Mouse (Mus musculus) heart, postnatal 36 days (tissue): Measurements from ENCODE around the gene Dap3. TPM values are rescaled to one million over a fixed set of nuclear protein-coding genes. Genes with fewer than 3 reads are reported as not detected.
"Not testable (repeated sequence)": the region's sequence is repeated elsewhere in the genome, so short reads cannot be mapped to it uniquely, and the experiment has no call there.

Experiments used
- DNase-seq, 2 experiments: peaks; one replicate each; pipeline ENCODE4 v3.0.0; 2021 to 2022
- intact Hi-C: fragments of 180-260 bp; cut with DNase I; formaldehyde crosslinking; loops from one replicate; pipeline ENCODE4 v1.15.1; 2025
- total RNA-seq, 2 experiments: library from RNA; stranded (reverse); gene quantifications; 2 replicates each; pipeline ENCODE4 v1.2.3; 2021

The Dap3 gene
- total RNA-seq = 100 to 1,000 TPM; 128 to 152 TPM

DNA sequence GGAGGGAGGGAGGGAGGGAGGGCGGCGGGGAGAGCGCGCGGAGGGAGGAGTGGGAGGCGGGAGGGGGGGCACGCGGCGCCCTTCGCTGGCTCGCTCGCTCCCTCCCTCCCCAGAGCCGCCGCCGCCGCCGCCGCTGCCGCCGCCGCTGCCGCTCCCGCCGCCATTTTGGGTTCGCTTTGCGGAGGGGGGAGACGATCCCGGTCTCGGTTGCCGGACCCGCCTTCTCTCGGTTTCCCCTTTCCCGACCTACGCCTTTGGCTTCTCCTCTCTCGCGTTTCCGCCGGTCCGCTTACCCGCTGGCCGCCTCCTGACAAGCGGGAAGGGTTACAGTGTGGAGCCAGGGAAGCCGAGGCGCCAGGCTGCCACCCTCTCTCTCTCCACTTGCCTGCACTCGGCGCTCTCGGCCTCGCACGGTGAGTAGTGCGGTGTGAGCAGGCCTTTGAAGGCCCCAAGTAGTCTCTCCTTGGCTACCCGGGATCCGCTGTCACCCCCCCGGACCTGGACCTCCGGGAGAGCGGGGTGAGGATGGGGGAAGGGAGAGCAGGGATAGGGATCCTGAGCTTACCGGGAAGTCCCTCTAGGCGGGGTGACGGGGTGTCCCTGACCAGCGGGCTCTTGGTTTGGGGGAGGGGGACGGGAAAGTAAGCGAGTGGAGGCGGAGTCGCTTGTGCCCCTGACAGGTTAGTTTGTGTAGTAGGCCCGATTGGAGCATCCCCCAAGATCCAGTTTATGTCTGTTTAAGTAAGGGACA lies at the start of gene Dap3, which contains the start of gene Ash1l:
TSS of gene Dap3 (minus strand) at position 606 of the 751 bp plus-strand sequence.
TSS of gene Ash1l (plus strand) at position 47 of the 751 bp plus-strand sequence.
- intact Hi-C loops = no loop called here
- peak; percentile 77 to 88 for DNase-seq

DNA sequence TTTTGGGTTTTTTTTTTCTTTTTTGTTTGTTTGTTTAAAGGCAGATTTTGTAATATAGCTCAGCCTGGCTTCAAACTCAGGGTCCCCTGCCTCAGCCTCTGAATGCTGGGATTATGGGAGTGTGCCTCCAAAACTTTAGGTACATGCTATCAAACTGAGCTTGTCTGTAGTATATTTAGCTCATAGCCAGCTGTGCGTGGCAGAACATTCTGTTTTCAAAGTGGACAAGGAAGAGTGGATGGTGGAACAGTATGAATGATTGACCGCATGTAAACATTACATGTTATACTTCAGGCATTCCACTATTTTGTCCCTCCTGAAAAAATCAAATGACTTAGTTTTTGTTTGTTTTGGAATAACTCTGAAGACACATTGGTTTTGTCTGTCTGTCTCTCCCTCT lies 41.8 kb upstream of the Dap3 start:
- intact Hi-C loops = loop anchor here (5.0 kb wide), 1 partner anchor 50 kb away; no protein-coding TSS in a partner anchor

DNA sequence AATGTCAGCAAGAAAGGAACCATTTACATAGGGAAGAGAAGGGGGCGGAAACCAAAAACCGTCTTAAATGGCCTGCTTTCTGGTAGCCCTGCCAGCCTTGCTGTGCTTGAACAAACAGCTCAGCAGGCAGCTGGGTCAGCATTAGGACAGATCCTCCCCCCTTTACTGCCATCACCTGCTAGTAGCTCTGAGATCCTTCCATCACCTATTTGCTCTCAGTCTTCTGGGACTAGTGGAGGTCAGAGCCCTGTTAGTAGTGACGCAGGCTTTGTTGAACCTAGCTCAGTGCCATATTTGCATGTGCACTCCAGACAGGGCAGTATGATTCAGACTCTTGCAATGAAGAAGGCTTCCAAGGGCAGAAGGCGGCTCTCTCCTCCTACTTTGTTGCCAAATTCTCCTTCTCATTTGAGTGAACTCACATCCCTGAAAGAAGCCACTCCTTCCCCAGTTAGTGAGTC lies 33.0 kb upstream of the Dap3 start:
- DNase-seq = no peak
- intact Hi-C loops = no loop called here

More for the DNA sequence above, 41.8 kb upstream of the Dap3 start:
- DNase-seq = no peak

DNA sequence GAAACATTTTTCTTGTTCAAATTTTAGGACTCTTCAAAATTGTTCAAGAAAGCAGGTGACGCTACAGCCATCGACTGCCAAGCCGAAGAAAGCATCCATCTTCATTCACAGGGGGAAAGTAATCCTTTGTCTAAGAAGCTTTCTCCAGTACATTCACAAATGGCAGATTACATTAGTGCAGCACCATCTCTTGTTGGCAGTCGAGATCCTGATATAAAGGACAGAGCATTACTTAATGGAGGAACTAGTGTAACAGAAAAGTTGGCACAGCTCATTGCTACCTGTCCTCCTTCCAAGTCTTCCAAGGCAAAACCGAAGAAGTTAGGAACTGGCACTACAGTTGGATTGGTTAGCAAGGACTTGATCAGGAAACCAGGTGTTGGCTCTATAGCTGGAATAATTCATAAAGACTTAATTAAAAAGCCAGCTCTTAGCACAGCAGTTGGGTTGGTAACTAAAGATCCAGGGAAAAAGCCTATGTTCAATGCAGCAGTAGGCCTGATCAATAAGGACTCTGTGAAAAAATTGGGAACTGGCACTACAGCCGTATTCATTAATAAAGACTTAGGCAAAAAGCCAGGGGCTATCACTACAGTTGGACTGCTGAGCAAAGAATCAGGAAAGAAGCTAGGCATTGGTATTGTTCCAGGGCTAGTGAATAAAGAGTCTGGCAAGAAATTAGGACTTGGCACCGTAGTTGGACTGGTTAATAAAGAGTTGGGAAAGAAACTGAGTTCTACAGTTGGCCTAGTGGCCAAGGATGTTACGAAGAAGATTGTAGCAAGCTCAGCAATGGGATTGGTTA lies 30.4 kb upstream of the Dap3 start:
- intact Hi-C loops = no loop called here

DNA sequence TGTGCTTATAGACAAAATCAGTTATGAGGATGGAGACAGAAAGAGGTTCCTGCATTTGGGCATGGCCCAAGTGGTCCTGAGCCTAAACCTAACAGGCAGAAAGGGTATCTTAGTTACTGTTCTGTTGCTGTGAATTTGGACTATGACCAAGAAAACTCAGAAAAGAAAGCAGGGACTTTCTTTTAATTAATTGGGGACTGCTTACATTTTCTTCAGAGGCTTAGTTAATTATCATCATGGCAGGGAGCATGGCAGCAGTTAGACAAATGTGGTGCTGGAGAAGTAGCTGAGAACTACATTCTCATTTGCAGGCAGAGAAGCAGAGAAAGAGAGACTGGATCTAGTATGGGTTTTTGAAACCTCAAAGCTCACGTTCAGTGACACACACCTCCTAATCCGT lies 24.0 kb upstream of the Dap3 start:
- DNase-seq = no peak
- intact Hi-C loops = no loop called here

More for the DNA sequence above, 30.4 kb upstream of the Dap3 start:
- no peak for DNase-seq

DNA sequence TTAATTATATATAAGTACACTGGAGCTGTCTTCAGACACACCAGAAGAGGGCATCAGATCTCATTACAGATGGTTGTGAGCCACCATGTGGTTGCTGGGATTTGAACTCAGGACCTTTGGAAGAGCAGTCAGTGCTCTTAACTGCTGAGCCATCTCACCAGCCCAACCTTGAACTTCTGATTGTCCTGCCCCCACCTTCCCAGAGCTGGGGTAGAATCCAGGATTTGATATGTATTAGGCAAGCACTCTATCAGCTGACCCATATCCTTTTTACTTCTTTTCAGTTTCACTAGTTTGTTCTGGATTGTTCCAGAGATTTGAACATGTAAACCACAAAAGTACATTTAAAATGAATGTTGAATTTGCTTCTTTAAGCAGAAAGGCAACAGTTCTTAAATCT lies 12.2 kb upstream of the Dap3 start:
- DNase-seq, intact Hi-C loops: not testable (repeated sequence)

DNA sequence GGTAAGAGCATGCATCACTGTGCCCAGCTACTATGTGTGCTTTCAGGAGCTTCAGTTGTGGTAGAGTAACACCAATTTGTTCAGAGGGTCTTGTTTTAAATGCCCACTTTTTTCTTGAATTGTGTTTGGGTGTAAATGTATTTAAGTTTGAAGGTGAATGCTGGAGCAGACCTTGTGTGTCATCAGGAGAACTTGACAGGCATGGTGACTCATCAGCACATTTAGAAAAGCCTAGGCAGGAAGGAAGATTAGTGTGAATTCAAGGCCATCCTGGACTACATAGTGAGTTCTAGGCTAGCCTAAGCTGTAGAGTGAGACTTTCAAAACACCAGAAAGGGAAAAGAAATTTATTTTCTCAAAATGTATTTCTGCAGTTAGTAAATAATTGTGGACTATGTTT lies 2.8 kb upstream of the Dap3 start:
- intact Hi-C loops = no loop called here

DNA sequence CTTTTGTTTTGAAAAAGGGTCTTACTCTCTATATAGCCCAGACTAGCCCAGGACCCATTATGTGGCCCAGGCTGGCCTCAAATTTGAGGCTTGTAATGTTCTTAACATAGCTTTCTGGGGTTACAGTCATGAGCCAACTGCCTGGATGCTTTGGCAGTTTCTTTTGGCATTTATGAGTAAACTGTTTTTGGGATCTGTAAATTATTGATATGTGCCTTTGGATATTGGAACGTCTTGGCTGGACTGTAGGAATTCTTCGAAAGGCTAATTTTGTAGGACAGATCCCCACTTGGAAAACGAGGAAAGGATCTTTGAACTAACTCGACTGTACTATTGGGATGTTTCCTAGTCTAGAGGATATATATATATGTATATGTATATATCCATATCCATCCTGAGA lies 2.3 kb upstream of the Dap3 start:
- DNase-seq = no peak
- intact Hi-C loops = no loop called here

More for the DNA sequence above, 2.8 kb upstream of the Dap3 start:
- DNase-seq = no peak

DNA sequence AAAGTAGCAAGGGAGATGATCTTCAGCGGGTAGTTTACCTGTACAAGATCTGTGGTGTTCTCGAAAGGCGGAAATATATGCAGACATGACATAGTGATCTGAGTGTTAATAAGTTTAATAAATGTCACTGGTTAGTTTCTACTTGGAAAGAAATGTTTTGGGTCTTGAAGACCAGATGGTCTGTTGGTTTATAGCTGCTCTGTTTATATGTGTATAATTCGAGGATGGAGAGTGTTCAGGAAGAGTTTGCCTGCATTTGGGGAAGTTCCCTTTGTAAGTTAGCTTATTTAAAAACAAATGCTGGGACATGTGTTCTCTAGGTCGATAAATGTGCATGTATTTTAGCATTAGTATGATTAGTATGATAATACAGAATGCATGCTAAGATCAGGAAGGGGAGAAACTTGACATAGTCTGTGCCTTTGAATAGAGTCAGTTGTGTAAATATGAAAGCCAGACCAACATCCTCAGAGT lies 383 bp upstream of the Dap3 start:
- intact Hi-C loops = no loop called here
- no peak for DNase-seq

DNA sequence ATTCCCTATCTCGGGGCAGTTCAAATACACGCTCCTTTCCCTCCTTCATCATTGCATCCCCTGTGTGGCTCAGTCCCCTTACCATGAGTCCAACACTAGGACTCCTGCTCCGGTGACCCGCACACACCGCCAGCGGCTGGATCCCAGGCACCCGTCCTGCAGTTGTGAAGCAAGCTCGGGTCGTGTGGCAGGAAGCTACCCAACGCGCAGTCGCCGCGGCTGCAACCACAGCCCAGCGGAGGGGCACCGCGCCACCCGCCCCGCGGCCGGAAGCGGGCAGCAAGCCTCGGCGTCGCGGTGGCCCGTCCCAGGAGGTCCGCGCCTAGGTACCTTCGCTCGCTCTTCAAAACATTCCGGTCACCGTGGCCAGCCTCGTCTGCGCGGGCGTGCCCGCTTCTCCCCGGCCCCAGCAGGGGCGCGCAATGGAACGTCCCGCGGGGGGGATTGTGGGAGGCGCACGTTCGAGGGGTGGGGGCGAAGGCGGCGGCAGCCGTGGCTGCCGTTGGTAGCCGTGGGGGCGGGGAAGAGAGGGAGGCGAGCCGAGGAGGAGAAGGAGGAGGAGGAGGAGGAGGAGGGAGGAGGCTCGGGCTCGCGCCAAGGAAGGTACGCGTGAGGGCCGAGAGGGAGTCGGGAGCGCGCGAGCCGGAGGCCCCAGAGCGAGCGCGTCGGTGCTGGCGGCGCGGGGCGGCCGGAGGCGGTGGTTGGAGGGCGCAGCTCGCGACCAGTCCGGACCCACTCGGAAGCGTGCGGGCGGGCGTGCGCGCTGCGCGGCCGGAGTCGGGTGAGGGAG lies 1.0 kb downstream of the Dap3 start:
- intact Hi-C loops = loop anchor here (10.0 kb wide), 1 partner anchor 215 kb away; the partner anchor contains the start of genes Clk2 and Hcn3
- DNase-seq = peak; percentile 86 to 91

DNA sequence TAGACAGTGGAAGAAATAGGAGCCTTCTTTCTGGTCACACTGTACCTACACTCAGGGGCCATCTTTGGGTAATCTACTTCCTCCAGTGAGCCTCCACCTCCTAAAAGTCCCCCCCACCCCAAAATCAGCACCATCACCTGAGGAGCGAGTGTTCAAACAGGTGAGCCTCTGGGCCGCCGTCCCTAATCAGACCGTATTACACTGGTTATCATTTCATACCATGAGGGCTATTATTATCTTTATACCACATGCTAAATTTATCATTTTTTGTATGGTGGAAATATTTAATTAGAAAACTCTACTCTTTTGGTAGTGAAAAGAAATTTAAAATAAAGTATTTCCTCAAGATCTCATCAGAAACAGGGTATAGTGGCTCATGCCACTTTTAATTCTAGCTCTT lies 6.9 kb downstream of the Dap3 start:
- no peak for DNase-seq
- intact Hi-C loops = loop anchor here (5.0 to 10.0 kb wide), 2 partner anchors 48 to 221 kb away; partner anchors contain the start of genes Clk2 and Hcn3

DNA sequence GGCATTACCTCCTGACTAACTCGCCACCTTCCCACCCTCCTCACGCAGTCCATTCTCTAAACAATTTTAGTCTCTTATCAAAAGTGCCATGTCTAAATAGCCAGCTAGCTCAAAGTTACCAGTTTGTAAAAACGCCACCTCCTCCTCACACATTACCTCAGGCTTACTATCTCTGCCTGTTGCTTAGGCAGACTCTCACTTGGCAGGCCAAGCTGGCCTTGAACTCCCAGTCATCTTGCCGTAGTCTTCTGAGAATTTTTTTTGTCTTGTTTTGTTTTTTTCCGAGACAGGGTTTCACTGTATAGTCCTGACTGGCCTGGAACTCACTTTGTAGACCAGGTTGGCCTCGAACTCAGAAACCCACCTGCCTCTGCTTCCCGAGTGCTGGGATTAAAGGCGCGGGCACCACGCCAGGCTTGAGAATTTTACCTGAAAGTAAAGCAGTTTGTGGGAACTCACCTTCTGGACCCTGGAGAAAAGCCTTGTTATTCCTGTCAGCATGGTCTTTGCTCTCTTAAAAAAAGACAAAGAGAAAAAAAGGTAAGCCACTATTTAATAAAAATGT lies 8.6 kb downstream of the Dap3 start:
- intact Hi-C loops = loop anchor here (5.0 to 10.0 kb wide), 2 partner anchors 50 to 222 kb away; partner anchors contain the start of genes Clk2 and Hcn3
- no peak for DNase-seq

DNA sequence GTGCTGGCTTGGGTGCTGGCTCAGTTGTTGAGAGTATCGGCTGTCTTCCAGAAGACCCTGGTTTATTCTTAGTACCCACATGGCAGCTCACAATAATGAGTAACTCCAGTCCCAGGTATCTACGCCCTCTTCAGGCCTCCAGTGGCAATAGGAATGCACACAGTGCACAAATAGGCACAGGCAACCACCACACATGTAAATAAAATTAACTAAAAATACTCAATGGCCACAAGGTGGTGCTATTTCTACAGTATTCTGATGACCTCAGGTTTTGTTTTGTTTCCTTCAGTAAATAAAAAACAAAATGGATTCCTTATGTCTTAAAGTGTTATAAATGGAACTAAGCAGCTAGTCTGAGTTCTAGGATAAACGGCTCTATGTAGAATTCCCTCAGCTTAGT lies 11.2 kb downstream of the Dap3 start:
- intact Hi-C loops = loop anchor here (2.0 to 10.0 kb wide), 3 partner anchors 53 to 225 kb away; partner anchors contain the start of genes Clk2 and Hcn3
- no peak for DNase-seq

DNA sequence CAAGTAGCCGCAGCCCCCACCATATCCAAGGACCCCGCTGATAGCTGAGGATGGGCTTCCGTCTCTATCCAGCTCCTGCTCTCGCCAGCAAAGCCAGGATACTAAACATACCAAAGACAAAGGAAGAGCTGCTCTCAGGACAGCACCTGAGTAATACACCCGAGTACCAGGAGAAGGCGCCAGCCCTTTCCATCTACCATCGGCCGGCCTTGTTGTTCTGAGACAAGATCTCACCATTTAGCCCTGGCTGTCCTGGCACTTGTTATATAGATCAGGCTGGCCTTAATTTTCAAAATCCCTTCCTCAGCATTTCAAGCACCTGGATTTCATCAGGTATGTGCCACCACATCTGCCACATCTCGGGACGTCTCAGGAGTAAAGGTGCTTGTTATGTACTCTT lies 11.9 kb downstream of the Dap3 start:
- intact Hi-C loops = loop anchor here (2.0 kb wide), 1 partner anchor 92 kb away; no protein-coding TSS in a partner anchor
- DNase-seq = no peak

DNA sequence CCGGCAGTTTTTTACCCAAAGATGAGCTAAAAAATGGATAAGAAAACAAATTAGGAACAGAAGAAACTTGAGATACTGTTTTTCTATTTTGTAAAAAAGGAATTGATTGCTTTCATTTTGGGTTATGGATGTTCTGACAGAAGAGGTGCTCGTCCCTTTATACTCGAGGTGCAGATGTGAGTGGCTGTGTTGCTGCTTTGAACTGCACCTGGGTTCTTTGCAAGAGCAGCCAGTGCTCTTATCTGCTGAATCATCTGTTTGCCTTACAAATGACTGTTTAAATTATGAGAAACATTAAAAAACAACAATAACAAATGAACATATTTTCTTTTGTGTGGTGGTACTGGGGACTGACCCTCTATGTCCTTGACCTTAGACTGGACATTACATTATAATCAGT lies 21.5 kb downstream of the Dap3 start:
- intact Hi-C loops = no loop called here
- no peak for DNase-seq

DNA sequence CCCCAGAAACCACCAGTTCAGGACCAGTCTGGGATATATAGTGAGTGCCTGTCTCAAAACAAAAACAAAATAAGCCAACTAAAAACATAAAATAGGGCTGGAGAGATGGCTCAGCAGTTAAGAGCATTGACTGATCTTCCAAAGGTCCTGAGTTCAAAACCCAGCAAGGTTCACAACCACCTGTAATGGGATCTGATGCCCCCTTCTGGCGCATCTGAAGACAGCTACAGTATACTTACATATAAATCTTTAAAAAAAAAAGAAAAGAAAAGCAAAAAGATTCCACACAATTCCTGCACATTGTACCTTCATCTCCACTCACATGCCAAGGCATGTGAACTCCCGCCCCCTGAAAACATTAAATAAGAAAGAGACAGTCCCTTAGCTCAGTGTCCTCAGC lies 25.3 kb downstream of the Dap3 start:
- DNase-seq = no peak
- intact Hi-C loops = no loop called here

DNA sequence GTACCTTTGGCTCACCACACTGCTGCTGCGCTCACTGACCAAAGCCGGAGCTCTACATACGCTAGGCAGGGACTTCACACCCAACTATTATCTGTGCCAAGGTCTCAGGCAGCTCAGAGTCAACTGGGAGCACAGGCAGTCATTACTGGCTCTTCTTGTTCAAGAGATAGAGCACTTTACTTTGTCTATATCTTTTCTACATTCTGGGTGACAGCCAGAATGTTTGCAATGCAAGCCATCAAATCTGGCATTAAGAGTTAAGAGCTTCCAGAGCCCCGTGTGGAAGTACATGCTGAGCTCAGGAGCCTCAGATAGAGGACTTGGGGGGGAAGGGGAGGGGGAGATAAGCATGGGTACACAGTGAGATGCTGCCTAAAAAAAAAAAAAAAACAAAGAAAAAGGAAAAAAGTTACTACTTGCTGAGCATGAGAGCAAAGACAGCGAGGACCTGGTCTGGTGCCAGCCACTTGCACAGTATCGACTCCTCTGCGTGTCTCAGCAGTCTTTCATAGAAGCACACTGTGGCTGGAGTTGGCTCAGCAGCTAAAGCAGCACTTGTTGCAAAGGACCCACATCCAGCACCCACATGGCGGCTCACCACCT lies 26.9 kb downstream of the Dap3 start:
- peak; percentile 15 to 32 for DNase-seq
- intact Hi-C loops = no loop called here

DNA sequence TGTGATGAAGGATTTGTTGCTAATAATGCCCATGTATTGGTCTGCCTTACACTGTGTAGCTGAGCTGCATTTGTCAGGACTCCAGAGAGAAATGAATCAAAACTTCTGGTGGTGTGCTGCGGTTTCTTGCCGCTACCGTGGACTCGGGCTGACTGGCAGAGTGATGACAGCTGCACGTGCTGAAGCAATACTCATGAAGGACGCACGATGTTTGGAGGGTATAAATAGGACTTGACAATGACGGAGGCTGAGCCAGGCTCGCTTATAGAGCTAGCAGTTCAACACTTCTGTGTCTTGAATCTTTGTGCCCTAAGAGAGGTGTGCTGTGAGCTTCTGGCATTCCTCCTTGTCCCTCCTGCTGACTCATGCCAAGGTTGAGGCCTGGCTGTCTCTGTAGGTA lies 29.6 kb downstream of the Dap3 start:
- intact Hi-C loops = no loop called here
- no peak for DNase-seq

DNA sequence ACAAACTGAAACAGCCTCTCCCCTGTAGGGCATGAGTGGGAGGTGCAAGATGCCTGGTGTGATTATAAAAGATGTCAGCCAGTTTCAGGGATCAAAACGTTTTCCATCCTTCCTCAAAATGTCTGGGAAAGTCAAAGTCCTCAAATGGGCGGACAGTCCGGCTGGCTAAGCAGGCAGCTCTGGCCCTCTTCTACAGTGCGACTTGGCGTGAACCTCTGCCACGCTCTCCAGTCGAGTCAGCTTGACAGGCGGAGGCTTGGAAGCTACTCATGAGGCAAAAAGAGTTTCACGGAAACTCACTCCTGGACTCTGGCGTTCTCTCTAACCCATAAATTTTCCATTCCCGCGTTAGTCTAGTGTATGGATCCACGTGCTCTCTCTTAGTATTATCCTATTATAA lies 32.0 kb downstream of the Dap3 start:
- intact Hi-C loops = loop anchor here (10.0 kb wide), 1 partner anchor 246 kb away; the partner anchor contains the start of genes Clk2 and Hcn3
- no peak for DNase-seq
